Mouse (Mus musculus): ENCODE data around the gene Ccng1.

- no peak for TF ChIP-seq ZC3H11A (IDR thresholded peaks at IDR 0.05; ENCODE audit: low read depth, low read length)
- TF ChIP-seq POLR2AphosphoS2 (IDR thresholded peaks at IDR 0.05; ENCODE audit: low read depth, low read length), result no peak
- TF ChIP-seq UBTF (IDR thresholded peaks at IDR 0.05; ENCODE audit: low read depth, low read length), result no peak
Observed at GRCm38 (mm10) chr11:40786900-40787299, 31.8 kb upstream of the Ccng1 start.

All from CH12.LX (cell line).